Mouse (Mus musculus) liver, postnatal 0 days (tissue): ENCODE data around the gene Prf1.

ENCODE experiments used
- CTCF ChIP-seq: sonication (generic); IDR thresholded peaks from 2 replicates; pipeline ENCODE4 v1.5.1; 2016; ENCODE audit warnings: antibody characterized with exemption, low read depth
- EP300 ChIP-seq: IDR thresholded peaks from 2 replicates; pipeline ENCODE4 v1.6.1; 2016; ENCODE audit warnings: antibody characterized with exemption, low read depth, mild to moderate bottlenecking

- TF ChIP-seq CTCF = no peak
- no peak for TF ChIP-seq EP300
These were observed 7.2 kb upstream of the Prf1 start for GRCm38 (mm10) chr10:61290479-61290878.
